Mouse (Mus musculus) heart, adult 2 months (tissue): ENCODE data around the gene Cdh4.

ENCODE experiments used
- EP300 ChIP-seq: fragments of 200-500 bp; IDR thresholded peaks from 2 replicates; pipeline ENCODE4 v1.6.1; 2011; ENCODE audit warnings: low read depth, low read length, control low read depth; ENCODE audit not compliant: insufficient read depth
- POLR2A ChIP-seq: fragments of 200-500 bp; IDR thresholded peaks from 2 replicates; pipeline ENCODE4 v1.6.1; 2011; ENCODE audit warnings: mild to moderate bottlenecking, low read depth, low read length, control low read depth; ENCODE audit not compliant: insufficient read depth

DNA sequence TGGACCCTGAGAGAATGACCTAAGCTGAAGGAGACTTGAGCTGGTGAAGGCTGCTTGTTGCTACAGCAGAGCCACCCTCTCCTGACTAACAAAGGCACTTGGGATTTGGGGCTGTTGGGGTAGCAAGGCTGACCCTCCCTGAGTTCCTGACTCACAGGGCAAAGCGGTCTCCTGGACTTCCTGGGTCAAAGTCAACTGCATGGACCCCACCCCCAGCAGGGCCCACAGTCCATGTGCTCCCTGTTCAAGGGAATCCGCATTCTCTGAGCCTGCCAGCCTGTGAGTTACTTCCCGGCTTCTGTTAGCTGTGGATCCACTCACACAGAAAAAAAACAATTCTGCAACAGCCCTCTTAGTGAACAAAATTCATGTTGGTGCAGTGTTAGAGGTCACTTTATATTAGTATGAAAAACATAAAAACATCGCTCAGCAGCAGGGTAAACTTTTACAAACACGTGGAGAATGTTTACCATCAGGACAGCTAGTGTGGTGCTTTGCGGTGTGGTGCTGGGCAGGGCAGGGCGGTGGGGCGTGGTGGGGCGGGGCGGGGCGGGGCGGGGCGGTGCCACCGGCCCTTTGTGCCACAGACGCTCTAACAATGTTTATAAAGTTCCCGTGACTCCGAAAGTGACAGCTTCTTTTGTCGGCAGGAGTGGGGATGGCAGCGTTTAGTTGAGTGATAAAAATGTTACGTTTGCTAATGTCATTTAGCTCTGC is 219.9 kb downstream of the Cdh4 start:
- no peak for TF ChIP-seq EP300
- TF ChIP-seq POLR2A = no peak
